Mouse (Mus musculus) midbrain, embryonic 11.5 days (tissue): Measurements from ENCODE around the gene Atg4d. TPM values are rescaled to one million over a fixed set of nuclear protein-coding genes. Genes with fewer than 3 reads are reported as not detected.
A peak's percentile ranks its signal among the peaks of the same experiment; 100 is the strongest.
"Not testable (repeated sequence)": the region's sequence is repeated elsewhere in the genome, so short reads cannot be mapped to it uniquely, and the experiment has no call there.

Source experiments
- ATAC-seq: fragments of 200-750 bp; cut with Nextera tagmentation; 2 replicates; pipeline ENCODE4 v1.8.0; 2017; ENCODE audit warnings: moderate TSS enrichment, moderate library complexity; ENCODE audit not compliant: low FRiP score
- DNase-seq: peaks from one replicate; pipeline ENCODE4 v3.0.0; 2015; ENCODE audit warnings: low spot score; ENCODE audit errors: missing footprints
- H3K27ac ChIP-seq: fragments of 300-500 bp; sonication (generic); 2 replicates; pipeline ENCODE4 v1.5.1; 2014; ENCODE audit warnings: low read depth, low read length
- H3K27me3 ChIP-seq: fragments of 300-500 bp; sonication (generic); 2 replicates; pipeline ENCODE4 v1.6.1; 2014; ENCODE audit warnings: mild to moderate bottlenecking, low read length, moderate library complexity, mixed read lengths; ENCODE audit not compliant: control insufficient read depth, insufficient read depth
- H3K36me3 ChIP-seq: fragments of 300-500 bp; sonication (generic); 2 replicates; pipeline ENCODE4 v1.6.1; 2014; ENCODE audit warnings: mild to moderate bottlenecking, low read length, moderate library complexity, mixed read lengths; ENCODE audit not compliant: control insufficient read depth, insufficient read depth
- H3K4me1 ChIP-seq: fragments of 300-500 bp; sonication (generic); 2 replicates; pipeline ENCODE4 v1.6.1; 2014; ENCODE audit warnings: low read length; ENCODE audit not compliant: control insufficient read depth, insufficient read depth
- H3K4me2 ChIP-seq: fragments of 300-500 bp; sonication (generic); 2 replicates; pipeline ENCODE4 v1.6.1; 2014; ENCODE audit warnings: mild to moderate bottlenecking, moderate library complexity
- H3K4me3 ChIP-seq: fragments of 300-500 bp; sonication (generic); 2 replicates; pipeline ENCODE4 v1.5.1; 2014; ENCODE audit warnings: low read depth, low read length
- H3K9ac ChIP-seq: fragments of 300-500 bp; sonication (generic); 2 replicates; pipeline ENCODE4 v1.6.1; 2014; ENCODE audit warnings: low read length
- H3K9me3 ChIP-seq: fragments of 300-500 bp; sonication (generic); 2 replicates; pipeline ENCODE4 v1.6.1; 2016; ENCODE audit warnings: low read length; ENCODE audit not compliant: control insufficient read depth
- WGBS: fragments of 180-500 bp; shearing (Covaris S2); extraction: QIAGEN DNeasy Blood & Tissue Kit; methylation state at CpG from one replicate; pipeline ENCODE4 v1.1.7; 2014; 5-methylcytosine and 5-hydroxymethylcytosine counted together
- polyA plus RNA-seq: library from polyadenylated mRNA; unstranded; fragments of >200 nt; fragmentation: Nextera tagmentation; extraction: Ambion mirVana; gene quantifications from 2 replicates; pipeline ENCODE4 v1.2.1, GENCODE M21; 2014

The Atg4d gene
- polyA plus RNA-seq, result 37.2 and 45.8 TPM in 2 replicates

GRCm38 (mm10) chr9:21265000-21265561, at the start of gene Atg4d:
TSS of gene Atg4d (plus strand) at chr9:21265293.
- under 1% methylated on average over 49 of the region's 49 CpGs for WGBS
- Histone ChIP-seq H3K27me3 (no peaks in the 10 kb centered on the region), H3K27ac (peak within 1 kb of the TSS; percentile 54), H3K9me3 (no peaks in the 10 kb centered on the region), H3K36me3 (peaks cover 3% of the 10 kb centered on the region), H3K4me2 (peak within 1 kb of the TSS; percentile 87), H3K4me1 (peaks cover 16% of the 10 kb centered on the region), H3K4me3 (peak within 1 kb of the TSS; percentile 71), H3K9ac (peak within 1 kb of the TSS; percentile 95)
- peak; percentile 100 for DNase-seq
- ATAC-seq, result peak; percentile 99

DNA sequence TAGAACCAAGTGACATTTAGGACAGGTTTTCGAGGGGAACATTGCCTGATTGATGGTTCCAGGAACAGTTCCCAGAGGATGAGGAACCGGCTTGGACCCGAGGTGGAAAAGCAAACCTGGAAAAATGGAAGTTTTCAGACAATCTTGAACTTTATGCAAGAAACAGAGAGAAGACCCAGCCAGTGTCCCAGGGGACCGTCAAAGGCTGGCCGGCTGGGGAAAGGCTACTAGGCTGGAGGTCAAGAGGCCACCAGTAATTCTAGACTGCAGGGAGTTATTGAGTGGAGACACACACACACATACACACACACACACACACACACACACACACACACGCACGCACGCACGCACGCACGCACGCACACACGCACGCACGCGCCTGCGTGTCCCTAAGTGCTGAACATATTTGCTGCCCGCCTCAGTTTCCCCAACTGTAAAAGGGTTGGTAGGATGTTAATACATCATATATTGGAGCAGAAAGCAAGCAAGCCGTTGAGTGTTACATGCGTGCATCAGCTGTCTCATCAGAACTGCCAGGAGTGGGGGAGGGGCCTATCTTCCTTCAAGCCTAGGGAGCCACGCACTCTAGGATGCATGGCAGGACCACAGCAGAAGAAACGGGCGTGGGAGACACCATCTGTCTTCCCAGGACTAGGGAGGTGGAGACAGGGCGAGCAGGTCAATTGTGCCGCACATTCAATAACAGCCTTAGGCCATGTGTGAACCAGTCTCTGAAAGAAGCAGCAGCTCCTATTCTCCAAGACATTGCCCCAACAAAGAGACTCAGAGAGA, 48.8 kb upstream of the Atg4d start:
- Histone ChIP-seq H3K27ac (no peak overlapping the region), H3K4me2 (no peak overlapping the region), H3K4me1 (peaks cover 4% of the 10 kb centered on the region; the same call in 1 of the 2 replicates), H3K9ac (no peak overlapping the region), H3K4me3 (no peak overlapping the region), H3K36me3 (no peaks in the 10 kb centered on the region), H3K27me3 (no peaks in the 10 kb centered on the region), H3K9me3 (no peaks in the 10 kb centered on the region; the same call in 1 of the 2 replicates)
- whole genome bisulfite sequencing, result 76% methylated on average over 23 of the region's 25 CpGs
- ATAC-seq, result peak; percentile 49; the same call in 1 of the 2 replicates
- no peak for DNase-seq

- WGBS, result 58% methylated on average over 3 of the region's 3 CpGs
- Histone ChIP-seq H3K9ac (no peak overlapping the region), H3K4me3 (no peak overlapping the region), H3K9me3 (no peaks in the 10 kb centered on the region; the same call in 1 of the 2 replicates), H3K36me3 (no peaks in the 10 kb centered on the region), H3K27ac (no peak overlapping the region), H3K4me2 (no peak overlapping the region), H3K27me3 (no peaks in the 10 kb centered on the region), H3K4me1 (peaks cover 4% of the 10 kb centered on the region; the same call in 1 of the 2 replicates)
- ATAC-seq, result no peak
- DNase-seq, result no peak
Measured at GRCm38 (mm10) chr9:21219820-21220219, 45.3 kb upstream of the Atg4d start.

GRCm38 (mm10) chr9:21220490-21221382, 44.4 kb upstream of the Atg4d start:
- peak overlapping the region; percentile 38 for H3K4me2 ChIP-seq
- H3K9me3 ChIP-seq, result no peaks in the 10 kb centered on the region; the same call in 1 of the 2 replicates
- no peaks in the 10 kb centered on the region for H3K36me3 ChIP-seq
- H3K4me1 ChIP-seq, result peaks cover 4% of the 10 kb centered on the region; the same call in 1 of the 2 replicates
- WGBS, result 14% methylated on average over 21 of the region's 21 CpGs
- peak overlapping the region; percentile 13; the same call in 1 of the 2 replicates for H3K4me3 ChIP-seq
- H3K27ac ChIP-seq, result no peak overlapping the region
- H3K9ac ChIP-seq, result peak overlapping the region; percentile 36
- ATAC-seq, result peak; percentile 87
- no peaks in the 10 kb centered on the region; the same call in 1 of the 2 replicates for H3K27me3 ChIP-seq
- DNase-seq, result peak; percentile 98

DNA sequence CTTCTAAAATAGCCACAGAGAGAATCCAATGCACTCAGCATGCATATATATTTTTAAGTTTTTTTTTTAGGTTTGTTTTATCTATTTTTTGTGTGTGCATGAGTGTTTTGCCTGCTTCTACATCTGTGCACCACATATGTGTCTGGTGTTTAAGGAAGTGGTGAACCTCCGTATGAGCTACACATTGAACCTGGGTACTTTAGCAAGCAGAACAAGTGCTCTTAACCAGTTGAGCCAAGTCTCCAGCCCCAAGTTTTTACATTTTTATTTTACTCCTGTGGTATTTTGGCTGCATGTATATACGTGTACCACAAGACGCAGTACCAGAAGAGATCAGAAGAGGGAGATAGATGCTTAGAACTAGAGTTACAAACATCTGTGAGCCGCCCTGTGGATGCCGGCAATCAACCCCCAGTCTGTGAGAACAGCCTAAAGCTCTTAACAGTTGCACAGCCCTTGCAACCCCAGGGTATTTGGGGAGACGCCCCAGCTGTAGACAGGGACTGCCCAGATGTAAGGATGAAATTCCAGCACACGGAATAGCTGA, 43.6 kb upstream of the Atg4d start:
- 16% methylated on average over 7 of the region's 7 CpGs for WGBS
- H3K9me3 ChIP-seq, result no peaks in the 10 kb centered on the region; the same call in 1 of the 2 replicates
- no peaks in the 10 kb centered on the region; the same call in 1 of the 2 replicates for H3K27me3 ChIP-seq
- ATAC-seq (0 out of 2 replicates have a peak, but pooled peaks have one; percentile 25), DNase-seq (no peak)
- H3K9ac ChIP-seq, result no peak overlapping the region
- H3K27ac ChIP-seq, result no peak overlapping the region
- H3K4me3 ChIP-seq, result no peak overlapping the region
- no peaks in the 10 kb centered on the region for H3K36me3 ChIP-seq
- H3K4me2 ChIP-seq, result no peak overlapping the region
- H3K4me1 ChIP-seq, result peaks cover 4% of the 10 kb centered on the region; the same call in 1 of the 2 replicates

GRCm38 (mm10) chr9:21223490-21223889, 41.6 kb upstream of the Atg4d start:
- H3K4me1 ChIP-seq, H3K9ac ChIP-seq, ATAC-seq, H3K36me3 ChIP-seq, H3K4me3 ChIP-seq, DNase-seq, H3K27ac ChIP-seq, H3K9me3 ChIP-seq, H3K27me3 ChIP-seq, H3K4me2 ChIP-seq: not testable (repeated sequence)
- WGBS, result 100% methylated on average over 1 of the region's 2 CpGs

DNA sequence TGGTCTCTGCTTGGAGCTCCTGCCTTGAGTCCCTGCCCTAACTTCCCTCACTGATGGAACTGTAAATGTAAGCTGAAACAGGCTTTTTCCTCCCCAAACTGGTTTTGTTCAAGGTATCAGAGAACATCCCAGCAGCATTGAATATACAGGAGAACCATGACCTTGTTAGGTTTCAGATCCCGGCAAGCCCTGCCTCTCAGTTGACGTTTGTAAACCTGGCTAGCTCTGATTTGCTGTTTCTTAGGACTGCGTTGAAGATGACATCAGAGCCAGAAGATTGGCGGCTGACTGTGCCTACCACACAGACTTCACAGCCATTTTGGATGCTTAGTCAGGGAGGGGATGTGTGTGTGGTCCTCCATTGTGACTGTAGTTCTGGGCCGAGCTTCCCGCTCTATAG, 41.2 kb upstream of the Atg4d start:
- Histone ChIP-seq H3K4me2 (no peak overlapping the region), H3K27me3 (no peaks in the 10 kb centered on the region; the same call in 1 of the 2 replicates), H3K4me1 (peaks cover 4% of the 10 kb centered on the region; the same call in 1 of the 2 replicates), H3K27ac (no peak overlapping the region), H3K4me3 (no peak overlapping the region), H3K9me3 (no peaks in the 10 kb centered on the region; the same call in 1 of the 2 replicates), H3K36me3 (no peaks in the 10 kb centered on the region), H3K9ac (no peak overlapping the region)
- ATAC-seq (no peak), DNase-seq (no peak)
- 94% methylated on average over 6 of the region's 6 CpGs for WGBS
